Mouse (Mus musculus) hindbrain, embryonic 10.5 days (tissue): Measurements from ENCODE around the gene Mamdc2. TPM values are rescaled to one million over a fixed set of nuclear protein-coding genes. Genes with fewer than 3 reads are reported as not detected.
A peak's percentile ranks its signal among the peaks of the same experiment; 100 is the strongest.

Source experiments
- DNase-seq: peaks from one replicate; pipeline ENCODE4 v3.0.0-alpha.2; 2017; ENCODE audit warnings: low spot score
- H3K27ac ChIP-seq: fragments of 300-500 bp; sonication (generic); 2 replicates; pipeline ENCODE4 v1.5.1; 2016; ENCODE audit warnings: mild to moderate bottlenecking, moderate library complexity
- H3K27me3 ChIP-seq: fragments of 300-500 bp; sonication (generic); 2 replicates; pipeline ENCODE4 v1.6.1; 2016; ENCODE audit warnings: mild to moderate bottlenecking; ENCODE audit not compliant: poor library complexity, insufficient read depth, severe bottlenecking
- H3K36me3 ChIP-seq: fragments of 300-500 bp; sonication (generic); 2 replicates; pipeline ENCODE4 v1.6.1; 2016; ENCODE audit warnings: mild to moderate bottlenecking, moderate library complexity
- H3K4me1 ChIP-seq: fragments of 300-500 bp; sonication (generic); replicated peaks from 2 replicates; pipeline ENCODE4 v1.6.1; 2016; ENCODE audit warnings: mild to moderate bottlenecking
- H3K4me3 ChIP-seq: fragments of 300-500 bp; sonication (generic); 2 replicates; pipeline ENCODE4 v1.5.1; 2016; ENCODE audit warnings: mild to moderate bottlenecking, moderate library complexity
- H3K9me3 ChIP-seq: fragments of 300-500 bp; sonication (generic); 2 replicates; pipeline ENCODE4 v1.6.1; 2016; ENCODE audit warnings: mild to moderate bottlenecking, moderate library complexity
- WGBS: fragments of 180-500 bp; shearing (Covaris S2); methylation state at CpG from one replicate; pipeline ENCODE4 v1.1.7; 2016; 5-methylcytosine and 5-hydroxymethylcytosine counted together
- polyA plus RNA-seq: library from polyadenylated mRNA; unstranded; fragments of >200 nt; fragmentation: Nextera tagmentation; extraction: Ambion mirVana; gene quantifications from 2 replicates; pipeline ENCODE4 v1.2.1, GENCODE M21; 2016

Mamdc2 gene
- polyA plus RNA-seq, 1 experiment from 2014 or later: 1.2 TPM

DNA sequence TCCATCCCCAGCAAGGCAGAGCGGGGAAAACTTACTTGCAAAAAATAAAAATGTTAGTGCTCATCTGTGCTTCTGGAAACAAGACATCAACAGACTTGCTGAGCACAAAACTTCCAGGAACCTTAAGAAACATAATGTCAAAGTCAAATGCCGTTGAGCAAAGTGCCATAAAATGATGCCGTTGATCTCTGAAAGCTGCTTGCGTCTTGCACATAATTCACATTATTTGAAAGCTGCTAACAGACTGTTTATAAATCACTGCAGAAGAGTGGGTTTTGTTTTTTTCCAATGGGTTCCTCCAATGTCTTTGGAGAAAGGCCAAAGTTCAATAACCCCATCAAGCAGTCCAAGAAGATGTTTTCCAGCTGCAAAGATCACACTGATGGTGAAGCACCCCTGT lies 37.9 kb downstream of the Mamdc2 start:
- Histone ChIP-seq H3K4me3 (no peak overlapping the region), H3K4me1 (no peaks in the 10 kb centered on the region), H3K36me3 (no peaks in the 10 kb centered on the region), H3K9me3 (no peaks in the 10 kb centered on the region), H3K27ac (no peak overlapping the region), H3K27me3 (no peaks in the 10 kb centered on the region)
- 92% methylated on average over 4 of the region's 4 CpGs for WGBS
- DNase-seq: no peak

DNA sequence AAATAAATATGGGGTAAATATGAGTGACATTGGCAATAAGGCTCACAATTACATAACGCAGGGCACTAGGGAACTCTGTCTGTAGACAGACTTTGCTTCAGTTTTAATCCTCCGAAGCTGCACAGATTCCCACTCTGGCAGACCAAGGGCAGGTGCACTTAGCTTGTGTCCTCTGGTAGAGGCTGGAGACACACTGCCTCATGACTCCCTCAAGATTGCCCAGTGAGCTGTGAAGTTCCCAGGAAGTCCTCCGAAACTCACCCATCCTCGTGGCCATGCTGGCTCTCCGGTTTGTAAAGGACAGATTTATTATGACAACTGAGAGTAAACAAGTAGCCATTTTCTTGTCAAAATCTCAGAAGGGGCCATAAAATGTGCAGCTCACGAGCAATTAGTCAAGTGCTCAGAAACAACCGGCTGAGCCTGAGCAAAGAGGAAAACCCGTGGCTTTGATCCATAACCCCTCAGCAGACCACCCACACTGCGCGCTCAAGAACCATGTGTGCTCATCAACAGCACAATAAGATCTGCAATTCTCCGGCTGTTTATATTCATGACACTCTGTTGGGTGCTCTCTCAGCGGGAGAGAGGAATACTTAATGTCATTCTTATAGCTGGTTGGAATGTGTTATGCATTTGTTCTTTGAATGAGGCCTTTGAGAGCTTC lies 46.6 kb downstream of the Mamdc2 start:
- DNase-seq: peak; percentile 12
- H3K36me3 ChIP-seq: no peaks in the 10 kb centered on the region

DNA sequence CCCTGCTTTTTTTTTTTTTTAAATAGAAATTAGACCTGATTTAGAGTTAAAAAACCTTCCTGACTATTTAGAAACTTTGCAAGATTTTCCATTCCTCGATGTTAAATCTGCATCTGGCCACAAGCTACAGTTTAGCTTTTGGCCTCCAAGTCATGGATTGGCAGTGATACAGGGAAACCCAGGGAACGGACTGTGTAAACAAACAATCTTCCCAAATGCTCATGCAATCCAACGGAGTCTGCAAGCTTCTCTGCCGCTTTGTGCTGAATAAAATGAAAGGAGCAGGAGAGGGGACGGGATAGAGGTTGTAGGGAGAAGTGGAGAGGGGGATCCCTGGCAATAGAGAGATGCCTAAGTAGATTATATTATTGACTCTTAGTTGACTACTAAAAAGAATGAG lies 47.8 kb downstream of the Mamdc2 start:
- no peak overlapping the region for H3K27ac ChIP-seq
- no peaks in the 10 kb centered on the region for H3K9me3 ChIP-seq
- 70% methylated on average over 5 of the region's 5 CpGs for WGBS
- no peaks in the 10 kb centered on the region for H3K36me3 ChIP-seq
- peaks cover 2% of the 10 kb centered on the region; the same call in 1 of the 2 replicates for H3K27me3 ChIP-seq
- DNase-seq: no peak
- peaks cover 9% of the 10 kb centered on the region; the same call in 1 of the 2 replicates for H3K4me1 ChIP-seq
- no peak overlapping the region for H3K4me3 ChIP-seq

More for the DNA sequence above, 46.6 kb downstream of the Mamdc2 start:
- H3K27ac ChIP-seq: no peak overlapping the region
- H3K4me1 ChIP-seq: peaks cover 9% of the 10 kb centered on the region; the same call in 1 of the 2 replicates
- H3K27me3 ChIP-seq: peaks cover 2% of the 10 kb centered on the region; the same call in 1 of the 2 replicates
- no peak overlapping the region for H3K4me3 ChIP-seq
- no peaks in the 10 kb centered on the region for H3K9me3 ChIP-seq
- 53% methylated on average over 12 of the region's 12 CpGs for WGBS

DNA sequence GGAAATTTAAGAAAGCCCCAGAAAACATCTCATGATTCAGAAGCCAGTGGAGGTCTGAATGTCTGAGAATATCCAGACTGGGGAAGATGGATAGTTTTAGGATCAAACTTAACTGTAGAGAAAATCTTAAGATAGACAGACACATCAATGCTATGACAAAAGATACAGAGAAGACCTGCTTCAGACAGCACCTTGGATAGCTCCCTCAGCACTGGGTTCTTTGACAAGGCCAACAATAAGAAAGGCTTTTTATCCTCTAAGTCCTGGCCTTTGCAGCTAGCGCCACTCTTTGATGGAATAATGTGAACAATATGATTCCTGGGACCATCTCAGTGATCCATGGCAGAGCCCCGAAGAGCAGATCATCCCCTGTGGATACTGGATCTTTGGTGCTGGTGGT lies 52.3 kb downstream of the Mamdc2 start:
- DNase-seq: no peak
- H3K4me1 ChIP-seq: no peaks in the 10 kb centered on the region
- H3K9me3 ChIP-seq: no peaks in the 10 kb centered on the region
- no peaks in the 10 kb centered on the region for H3K27me3 ChIP-seq
- H3K36me3 ChIP-seq: no peaks in the 10 kb centered on the region
- 59% methylated on average over 2 of the region's 2 CpGs for WGBS
- H3K4me3 ChIP-seq: no peak overlapping the region
- no peak overlapping the region for H3K27ac ChIP-seq

DNA sequence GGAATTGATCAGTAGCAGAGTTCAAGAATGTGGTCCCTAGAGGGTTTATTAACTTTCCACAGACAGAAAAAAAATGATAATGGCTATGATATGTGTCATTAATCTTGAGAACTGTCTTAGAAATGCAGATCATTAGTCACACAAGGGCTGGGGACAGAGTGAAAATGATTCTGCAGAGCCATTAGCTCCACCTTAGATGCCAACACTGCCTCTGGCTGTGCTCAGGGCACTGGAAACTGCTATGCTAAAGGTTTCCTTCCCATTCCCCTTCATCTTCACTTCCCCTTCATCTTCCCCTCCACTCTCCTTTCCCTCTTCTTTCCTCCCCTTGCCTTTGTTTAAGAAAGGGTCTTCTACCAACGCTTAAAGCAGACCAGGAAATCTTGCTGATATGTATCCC lies 53.6 kb downstream of the Mamdc2 start:
- 86% methylated on average over 1 of the region's 1 CpGs for WGBS
- Histone ChIP-seq H3K27ac (no peak overlapping the region), H3K36me3 (no peaks in the 10 kb centered on the region), H3K27me3 (no peaks in the 10 kb centered on the region), H3K4me3 (no peak overlapping the region), H3K9me3 (no peaks in the 10 kb centered on the region), H3K4me1 (no peaks in the 10 kb centered on the region)
- DNase-seq: no peak

DNA sequence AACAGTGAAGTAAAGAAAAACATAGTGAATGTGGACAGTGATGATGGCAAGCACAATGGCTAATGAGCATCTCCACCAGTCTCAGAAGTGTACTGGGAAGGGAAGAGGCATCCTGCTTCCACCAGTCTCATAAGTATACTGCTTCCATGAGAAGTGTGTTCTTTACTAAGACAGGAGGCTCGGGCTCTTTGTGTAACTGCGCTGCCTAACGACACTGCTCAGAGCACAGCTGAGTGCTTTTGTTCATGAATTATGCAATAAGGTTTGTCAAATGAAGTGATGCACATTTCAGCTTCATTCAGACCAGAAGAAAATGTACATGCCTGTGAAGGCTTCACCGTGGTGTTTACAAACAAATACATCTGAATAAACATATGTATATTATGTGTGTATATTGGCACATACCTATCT lies 59.4 kb downstream of the Mamdc2 start:
- Histone ChIP-seq H3K27me3 (no peaks in the 10 kb centered on the region), H3K27ac (peak overlapping the region; percentile 69), H3K36me3 (no peaks in the 10 kb centered on the region), H3K4me1 (peaks cover 10% of the 10 kb centered on the region), H3K9me3 (no peaks in the 10 kb centered on the region), H3K4me3 (no peak overlapping the region)
- WGBS: 41% methylated on average over 4 of the region's 4 CpGs
- peak; percentile 26 for DNase-seq

DNA sequence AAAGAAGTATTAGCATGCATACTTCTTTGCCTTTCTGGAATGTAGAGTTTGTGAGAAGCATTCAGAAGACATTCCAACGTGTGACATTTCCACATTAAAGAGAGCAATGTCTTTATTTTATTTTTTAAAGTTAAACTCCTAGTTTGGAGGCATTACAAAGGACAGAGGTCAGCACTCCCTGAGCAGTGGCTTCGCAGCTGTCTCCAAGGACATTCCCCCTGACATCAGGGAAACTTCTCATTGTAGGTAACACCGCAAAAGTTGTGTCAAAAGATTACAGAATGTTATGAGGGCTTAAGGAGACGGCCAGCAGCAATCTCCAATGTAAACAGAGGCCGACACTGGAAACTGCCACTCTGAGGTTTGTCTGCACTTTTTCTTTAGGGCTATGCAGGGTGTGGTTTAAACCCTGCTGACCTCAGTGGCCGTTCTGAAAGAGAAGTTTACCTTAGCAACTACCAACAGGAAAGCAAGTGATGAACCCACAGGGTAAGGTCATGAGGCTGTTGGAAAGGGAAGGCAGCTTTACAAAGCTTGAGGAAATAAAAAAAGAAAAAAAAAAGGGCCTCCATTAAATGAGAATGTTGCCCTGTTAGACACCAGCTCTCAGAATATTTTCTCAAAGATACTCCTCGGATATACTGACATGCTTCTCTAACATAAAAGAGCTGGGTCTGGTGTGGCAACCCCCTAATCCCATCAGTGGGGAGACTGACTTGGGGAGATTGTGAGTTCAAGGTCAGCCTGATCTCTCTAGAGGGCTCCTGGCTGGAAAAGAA lies 60.0 kb downstream of the Mamdc2 start:
- H3K4me3 ChIP-seq: no peak overlapping the region
- peaks cover 10% of the 10 kb centered on the region for H3K4me1 ChIP-seq
- DNase-seq: peak; percentile 4
- H3K27ac ChIP-seq: peak overlapping the region; percentile 69
- 46% methylated on average over 7 of the region's 7 CpGs for WGBS
- H3K9me3 ChIP-seq: no peaks in the 10 kb centered on the region
- no peaks in the 10 kb centered on the region for H3K36me3 ChIP-seq
- no peaks in the 10 kb centered on the region for H3K27me3 ChIP-seq

DNA sequence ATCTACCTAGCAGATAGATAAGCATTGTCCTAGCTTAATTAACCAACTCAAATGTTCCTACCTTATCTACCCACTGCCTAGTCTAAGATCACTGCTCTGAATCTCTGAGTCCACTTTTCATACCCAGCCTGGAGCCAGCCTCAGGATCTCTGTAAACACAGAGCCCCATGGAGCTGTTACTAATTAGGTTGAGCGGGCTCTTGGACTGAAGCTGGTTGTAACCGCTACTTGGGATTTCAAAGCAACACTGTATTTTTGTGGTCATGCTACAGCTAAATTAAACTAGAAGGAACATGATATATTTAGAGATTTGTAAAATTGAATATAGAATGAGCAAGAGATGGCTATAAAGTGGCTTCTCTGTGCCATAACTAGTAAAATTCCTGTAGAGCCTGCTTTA lies 65.8 kb downstream of the Mamdc2 start:
- no peak overlapping the region for H3K27ac ChIP-seq
- no peak for DNase-seq
- H3K36me3 ChIP-seq: no peaks in the 10 kb centered on the region
- 86% methylated on average over 2 of the region's 2 CpGs for WGBS
- H3K4me1 ChIP-seq: no peaks in the 10 kb centered on the region
- no peaks in the 10 kb centered on the region for H3K27me3 ChIP-seq
- H3K9me3 ChIP-seq: no peaks in the 10 kb centered on the region
- no peak overlapping the region for H3K4me3 ChIP-seq

DNA sequence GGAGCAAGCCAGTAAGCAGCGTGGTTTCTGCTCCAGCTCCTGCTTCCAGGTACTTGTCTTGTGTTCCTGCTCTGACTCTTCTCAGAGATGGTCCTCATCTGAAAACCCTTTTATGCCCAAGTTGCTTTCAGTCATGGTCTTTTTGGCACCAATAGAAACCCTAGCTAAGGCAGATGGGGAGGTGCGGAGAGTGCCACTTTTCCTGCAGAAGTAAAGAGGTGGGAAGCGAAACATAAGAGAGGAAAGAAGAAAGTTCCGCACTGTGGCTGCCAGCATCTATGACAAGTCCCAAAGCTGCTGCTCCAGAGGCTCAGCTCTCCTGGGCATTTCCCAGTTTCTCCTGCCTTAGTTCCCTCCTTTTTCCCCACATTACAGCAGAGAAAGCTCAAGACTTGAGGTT lies 67.3 kb downstream of the Mamdc2 start:
- DNase-seq: no peak
- H3K4me1 ChIP-seq: peaks cover 9% of the 10 kb centered on the region
- no peaks in the 10 kb centered on the region for H3K36me3 ChIP-seq
- H3K4me3 ChIP-seq: no peak overlapping the region
- 95% methylated on average over 4 of the region's 4 CpGs for WGBS
- H3K27ac ChIP-seq: no peak overlapping the region
- H3K27me3 ChIP-seq: no peaks in the 10 kb centered on the region
- H3K9me3 ChIP-seq: no peaks in the 10 kb centered on the region

DNA sequence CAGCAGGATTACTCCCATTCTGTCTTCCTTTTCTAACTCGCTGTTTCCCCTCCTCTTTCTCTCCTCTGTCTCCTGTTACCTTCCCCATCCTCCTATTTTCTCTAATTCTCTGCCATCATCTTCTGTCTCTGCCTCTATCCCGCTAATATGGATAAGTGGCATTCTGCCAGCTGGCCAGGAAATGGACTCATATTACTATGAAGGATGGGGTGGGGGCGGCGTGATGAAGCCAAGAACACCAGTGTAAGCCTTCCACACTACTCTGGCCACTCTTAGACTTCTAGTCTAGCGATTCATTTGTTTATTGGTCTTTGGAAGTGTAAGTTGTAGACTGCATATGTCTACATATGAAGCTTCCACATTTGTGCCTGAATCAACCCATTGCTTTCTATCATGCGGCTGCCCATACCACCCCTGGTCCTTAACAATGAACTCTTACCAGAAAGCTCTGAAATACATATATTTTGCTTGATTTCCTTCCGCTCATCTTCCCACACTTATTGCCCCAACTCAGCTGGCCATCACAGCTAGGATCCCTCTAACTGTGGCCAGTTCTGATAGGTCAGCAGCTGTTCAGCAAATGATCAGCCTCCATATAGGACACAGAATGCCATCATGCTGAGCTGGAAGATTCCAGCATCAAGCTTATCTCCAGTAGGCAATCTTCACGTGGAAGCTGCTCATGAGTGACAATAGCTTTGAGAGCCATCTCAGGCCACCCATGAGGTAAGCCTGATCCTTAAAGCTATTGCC lies 68.3 kb downstream of the Mamdc2 start:
- H3K9me3 ChIP-seq: no peaks in the 10 kb centered on the region
- DNase-seq: no peak
- H3K4me3 ChIP-seq: no peak overlapping the region
- H3K36me3 ChIP-seq: no peaks in the 10 kb centered on the region
- peaks cover 9% of the 10 kb centered on the region for H3K4me1 ChIP-seq
- H3K27ac ChIP-seq: no peak overlapping the region
- 87% methylated on average over 8 of the region's 8 CpGs for WGBS
- no peaks in the 10 kb centered on the region for H3K27me3 ChIP-seq

DNA sequence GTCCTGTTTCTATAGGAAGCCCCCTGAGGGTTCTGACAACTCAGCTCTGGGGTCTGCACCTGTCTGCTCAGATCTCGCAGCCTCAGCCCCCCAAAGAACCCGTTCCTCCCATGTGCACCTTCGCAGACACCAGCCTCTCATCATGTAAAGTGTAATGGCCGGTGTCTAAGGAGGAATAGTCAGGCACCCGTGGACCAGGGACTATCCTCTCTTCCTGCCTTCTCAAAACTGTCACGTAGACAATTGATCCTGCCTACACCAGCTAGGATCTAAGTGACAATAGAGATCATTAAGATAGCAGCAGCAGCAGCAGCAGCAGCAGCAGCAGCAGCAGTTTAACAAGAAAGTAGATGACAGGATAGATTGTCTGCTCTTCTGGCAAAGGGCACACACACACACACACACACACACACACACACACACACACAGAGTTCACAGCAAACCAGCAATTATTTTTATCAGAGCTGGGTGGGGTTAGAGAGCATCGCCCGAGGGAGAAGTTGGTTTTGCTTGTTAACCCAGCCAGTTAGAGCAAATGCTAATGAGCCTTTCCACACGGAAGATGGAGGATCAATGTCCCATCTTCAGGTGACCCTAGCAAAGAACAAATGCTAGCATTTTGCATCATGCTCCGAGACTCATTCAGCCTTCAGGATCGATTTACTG lies 71.6 kb downstream of the Mamdc2 start:
- Histone ChIP-seq H3K36me3 (no peaks in the 10 kb centered on the region), H3K27ac (no peak overlapping the region), H3K4me1 (peaks cover 9% of the 10 kb centered on the region), H3K27me3 (no peaks in the 10 kb centered on the region), H3K4me3 (no peak overlapping the region), H3K9me3 (no peaks in the 10 kb centered on the region)
- 67% methylated on average over 11 of the region's 11 CpGs for WGBS
- peak; percentile 17 for DNase-seq

DNA sequence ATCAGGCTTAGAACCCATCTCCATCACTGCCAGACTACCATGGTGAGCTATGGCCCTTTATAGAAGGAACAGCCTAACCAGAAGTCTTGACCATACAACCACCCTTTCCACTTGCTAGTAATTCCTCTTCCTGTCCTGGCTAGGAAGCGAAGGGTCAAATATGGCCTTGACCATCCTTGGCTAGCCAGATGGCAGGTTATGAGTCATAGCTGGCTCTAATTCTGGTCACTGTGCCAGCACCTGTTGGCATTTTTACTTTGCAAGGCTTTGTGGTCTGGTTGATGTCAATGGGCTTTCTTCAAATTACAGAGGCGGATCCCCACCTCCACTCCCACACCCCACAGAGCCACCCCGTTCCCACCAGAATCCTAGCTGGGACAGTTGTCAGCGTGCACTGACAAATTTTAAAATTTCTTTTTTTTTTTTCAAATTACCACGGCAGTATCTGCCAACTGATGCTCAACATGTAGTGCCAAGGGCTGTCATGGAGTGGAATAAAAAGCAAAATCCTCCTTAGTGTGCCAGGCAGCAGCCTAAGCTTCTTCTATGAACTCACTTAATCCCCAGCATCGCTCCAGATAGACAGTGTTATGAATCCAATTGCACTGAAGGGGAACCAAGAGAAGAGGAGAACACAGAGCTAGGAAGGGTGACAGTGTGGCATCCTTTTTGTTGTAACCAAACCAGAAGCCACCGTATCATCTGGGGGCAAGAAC lies 73.1 kb downstream of the Mamdc2 start:
- DNase-seq: no peak

More for the DNA sequence above, 73.1 kb downstream of the Mamdc2 start:
- H3K27me3 ChIP-seq: no peaks in the 10 kb centered on the region
- no peaks in the 10 kb centered on the region for H3K9me3 ChIP-seq
- no peak overlapping the region for H3K4me3 ChIP-seq
- no peaks in the 10 kb centered on the region for H3K36me3 ChIP-seq
- 90% methylated on average over 7 of the region's 7 CpGs for WGBS
- H3K4me1 ChIP-seq: peaks cover 9% of the 10 kb centered on the region
- H3K27ac ChIP-seq: no peak overlapping the region
